Mouse (Mus musculus) C2C12 (cell line): ENCODE data around the gene Dusp27. TPM values are rescaled to one million over a fixed set of nuclear protein-coding genes. Genes with fewer than 3 reads are reported as not detected.
"Not testable (repeated sequence)": the region's sequence is repeated elsewhere in the genome, so short reads cannot be mapped to it uniquely, and the experiment has no call there.

Experiments used
- H3K27me3 ChIP-seq: one replicate; pipeline ENCODE4 v1.6.1; 2011; ENCODE audit not compliant: control insufficient read depth, insufficient read depth, insufficient read length
- H3K36me3 ChIP-seq: one replicate; pipeline ENCODE4 v1.6.1; 2011; ENCODE audit not compliant: control insufficient read depth, insufficient read depth
- H3K4me3 ChIP-seq: one replicate; pipeline ENCODE4 v1.5.1; 2011; ENCODE audit warnings: mild to moderate bottlenecking, control low read depth; ENCODE audit not compliant: poor library complexity, insufficient read depth, severe bottlenecking
- H3K79me2 ChIP-seq: one replicate; pipeline ENCODE4 v1.6.1; 2011; ENCODE audit not compliant: control insufficient read depth, insufficient read depth
- H3K79me3 ChIP-seq: one replicate; pipeline ENCODE4 v1.6.1; 2011; ENCODE audit warnings: low read depth, control low read depth
- H3ac ChIP-seq: one replicate; pipeline ENCODE3; 2011; ENCODE audit warnings: low read depth; ENCODE audit not compliant: control insufficient read depth, insufficient read length
- CEBPB ChIP-seq: IDR thresholded peaks from one replicate; pipeline ENCODE4 v1.6.1; 2011; ENCODE audit warnings: low read depth, mild to moderate bottlenecking, control low read depth, moderate library complexity
- CTCF ChIP-seq: IDR thresholded peaks from one replicate; pipeline ENCODE4 v1.5.1; 2011; ENCODE audit not compliant: control insufficient read depth, insufficient read depth, insufficient read length
- FOSL1 ChIP-seq: IDR thresholded peaks from one replicate; pipeline ENCODE4 v1.8.0; 2011; ENCODE audit warnings: mild to moderate bottlenecking, low read length; ENCODE audit not compliant: poor library complexity, insufficient read depth, severe bottlenecking
- MAX ChIP-seq: IDR thresholded peaks from one replicate; pipeline ENCODE4 v1.6.1; 2011; ENCODE audit warnings: mild to moderate bottlenecking, control low read depth
- MYOD1 ChIP-seq: IDR thresholded peaks from one replicate; pipeline ENCODE4 v1.6.1; 2011; ENCODE audit warnings: low read depth; ENCODE audit not compliant: control insufficient read depth, insufficient read length
- MYOG ChIP-seq: IDR thresholded peaks from one replicate; pipeline ENCODE4 v1.6.1; 2011; ENCODE audit not compliant: control insufficient read depth, insufficient read length; ENCODE audit errors: extremely low read depth
- USF1 ChIP-seq: IDR thresholded peaks from one replicate; pipeline ENCODE4 v1.6.1; 2011; ENCODE audit warnings: low read depth, mild to moderate bottlenecking, control low read depth, moderate library complexity
- polyA plus RNA-seq: library from polyadenylated mRNA; unstranded; fragments of >200 nt; fragmentation: generic; extraction: Trizol; gene quantifications from one replicate; pipeline ENCODE4 v1.2.1, GENCODE M21; 2012; ENCODE audit warnings: missing spikeins

The Dusp27 gene
- polyA plus RNA-seq, 1 experiment: 5.4 TPM

- Histone ChIP-seq H3K4me3 (no peak overlapping the region), H3ac (no peak overlapping the region), H3K79me3 (no peaks in the 10 kb centered on the region), H3K27me3 (peaks cover 2% of the 10 kb centered on the region), H3K79me2 (no peaks in the 10 kb centered on the region), H3K36me3 (no peaks in the 10 kb centered on the region)
- TF ChIP-seq USF1: no peak
- no peak for TF ChIP-seq MAX
- TF ChIP-seq MYOG: no peak
- TF ChIP-seq MYOD1: no peak
- no peak for TF ChIP-seq CTCF
- TF ChIP-seq CEBPB: no peak
- TF ChIP-seq FOSL1: no peak
Measured at GRCm38 (mm10) chr1:166150035-166150434, 22.3 kb upstream of the Dusp27 start.

DNA sequence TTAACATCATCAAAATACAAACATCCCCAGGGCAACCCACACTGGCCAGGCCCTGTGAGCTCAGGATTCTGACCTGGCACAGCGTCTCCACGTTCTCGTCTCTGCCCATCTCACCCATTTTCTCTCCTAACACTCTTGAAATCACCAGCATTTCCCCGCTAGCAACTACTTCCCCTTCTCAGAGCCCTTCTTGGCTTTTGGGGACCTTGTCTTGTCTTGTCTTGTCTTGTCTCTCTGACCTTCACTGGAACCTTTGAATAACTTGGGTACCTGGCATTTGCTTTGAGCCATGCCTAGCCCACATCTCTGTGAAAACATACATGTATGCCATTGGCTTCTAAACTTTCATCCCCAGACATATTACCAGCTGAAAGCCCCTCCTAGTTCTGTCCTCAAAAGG lies 21.7 kb upstream of the Dusp27 start:
- H3K36me3 ChIP-seq: no peaks in the 10 kb centered on the region
- TF ChIP-seq MAX (no peak), MYOD1 (no peak), CTCF (no peak), CEBPB (no peak), FOSL1 (no peak), MYOG (no peak), USF1 (no peak)
- H3K27me3 ChIP-seq: no peaks in the 10 kb centered on the region
- H3K79me2 ChIP-seq: no peaks in the 10 kb centered on the region
- H3K4me3 ChIP-seq: no peak overlapping the region
- H3ac ChIP-seq: no peak overlapping the region
- no peaks in the 10 kb centered on the region for H3K79me3 ChIP-seq

GRCm38 (mm10) chr1:166147657-166148056 lies 19.9 kb upstream of the Dusp27 start:
- TF ChIP-seq MYOG: no peak
- no peak for TF ChIP-seq MAX
- TF ChIP-seq FOSL1: no peak
- no peak for TF ChIP-seq MYOD1
- no peak for TF ChIP-seq CTCF
- TF ChIP-seq USF1: no peak
- TF ChIP-seq CEBPB: no peak
- Histone ChIP-seq H3K79me2 (no peaks in the 10 kb centered on the region), H3ac (no peak overlapping the region), H3K27me3 (no peaks in the 10 kb centered on the region), H3K4me3 (no peak overlapping the region), H3K79me3 (no peaks in the 10 kb centered on the region), H3K36me3 (no peaks in the 10 kb centered on the region)

DNA sequence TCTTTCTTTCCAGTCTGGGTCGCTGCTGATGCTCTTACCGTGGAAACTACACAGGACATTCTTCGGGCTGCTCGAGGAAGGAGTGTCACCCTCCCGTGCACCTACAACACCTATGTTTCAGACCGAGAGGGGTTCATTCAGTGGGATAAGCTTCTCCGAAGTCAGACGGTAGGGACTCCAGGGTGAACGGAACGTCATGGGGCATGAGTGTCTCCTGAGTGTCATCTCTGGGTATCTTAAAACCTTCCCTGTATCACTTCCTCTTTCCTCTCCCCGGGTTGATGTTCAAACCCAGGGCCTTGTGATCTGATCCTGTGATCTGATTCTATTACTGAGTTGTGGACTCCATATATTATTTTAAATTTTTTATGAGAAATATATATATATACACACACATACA lies 18.9 kb upstream of the Dusp27 start:
- no peaks in the 10 kb centered on the region for H3K27me3 ChIP-seq
- no peak overlapping the region for H3ac ChIP-seq
- H3K79me2 ChIP-seq: no peaks in the 10 kb centered on the region
- no peak for TF ChIP-seq MYOD1
- TF ChIP-seq FOSL1: no peak
- H3K4me3 ChIP-seq: no peak overlapping the region
- H3K79me3 ChIP-seq: no peaks in the 10 kb centered on the region
- no peaks in the 10 kb centered on the region for H3K36me3 ChIP-seq

DNA sequence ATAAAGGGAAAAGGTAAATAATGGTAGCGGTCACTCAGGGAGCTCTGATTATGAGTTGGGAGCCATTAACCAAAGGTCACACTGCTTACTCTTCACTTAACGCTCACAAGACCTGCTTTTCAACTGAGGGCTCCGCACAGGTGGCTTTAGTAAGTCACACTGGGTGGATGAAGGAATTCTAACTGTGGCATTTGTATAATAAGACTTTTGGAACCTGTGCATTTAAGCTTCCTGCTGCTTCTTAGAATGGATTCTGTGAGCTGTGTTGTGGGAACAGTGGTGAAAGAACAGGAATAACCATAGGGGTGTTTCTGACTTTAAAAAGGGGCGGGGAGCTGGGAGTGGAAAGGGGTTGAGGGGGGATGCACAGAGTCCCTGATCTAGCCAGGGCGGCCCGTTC lies 14.6 kb upstream of the Dusp27 start:
- TF ChIP-seq CEBPB: no peak
- TF ChIP-seq MAX: no peak
- no peak for TF ChIP-seq FOSL1
- TF ChIP-seq CTCF: no peak
- no peak for TF ChIP-seq USF1
- no peak for TF ChIP-seq MYOD1
- no peak for TF ChIP-seq MYOG
- Histone ChIP-seq H3K36me3 (no peaks in the 10 kb centered on the region), H3K4me3 (no peak overlapping the region), H3K79me3 (no peaks in the 10 kb centered on the region), H3K79me2 (no peaks in the 10 kb centered on the region), H3ac (no peak overlapping the region), H3K27me3 (no peaks in the 10 kb centered on the region)

DNA sequence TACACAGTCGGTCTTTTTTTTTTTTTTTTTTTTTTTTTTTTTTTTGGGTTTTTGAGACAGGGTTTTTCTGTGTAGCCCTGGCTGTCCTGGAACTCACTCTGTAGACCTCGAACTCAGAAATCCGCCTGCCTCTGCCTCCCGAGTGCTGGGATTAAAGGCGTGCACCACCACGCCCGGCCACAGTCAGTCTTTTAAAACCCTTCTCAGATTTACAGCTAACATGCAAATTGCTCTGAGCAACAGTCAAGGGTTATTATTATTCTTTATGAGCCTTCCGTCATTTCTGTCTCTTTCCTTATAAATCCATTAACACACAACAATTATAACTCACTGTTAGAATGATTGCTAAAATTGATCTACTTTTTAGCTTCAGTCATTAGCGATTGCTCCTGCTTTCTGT lies 14.1 kb upstream of the Dusp27 start:
- not testable (repeated sequence) for H3K79me2 ChIP-seq, H3K27me3 ChIP-seq, H3K4me3 ChIP-seq, H3K79me3 ChIP-seq, H3K36me3 ChIP-seq, H3ac ChIP-seq
